Mouse (Mus musculus): ENCODE data around the gene Spout1.

- TF ChIP-seq EP300 (IDR thresholded peaks at IDR 0.05), result no peak
- TF ChIP-seq CTCF (IDR thresholded peaks at IDR 0.05), result no peak
Observed at GRCm38 (mm10) chr2:30134928-30135620, 43.2 kb downstream of the Spout1 start.

Data from lung, postnatal 0 days (tissue).